Mouse (Mus musculus) lung, embryonic 16.5 days (tissue): Measurements from ENCODE around the gene Muc1. TPM values are rescaled to one million over a fixed set of nuclear protein-coding genes. Genes with fewer than 3 reads are reported as not detected.

Source experiments
- ATAC-seq: fragments of 200-750 bp; cut with Nextera tagmentation; 2 replicates; pipeline ENCODE4 v1.8.0; 2017; ENCODE audit warnings: low read depth, mild to moderate bottlenecking, moderate library complexity
- H3K27ac ChIP-seq: fragments of 300-500 bp; sonication (generic); 2 replicates; pipeline ENCODE4 v1.5.1; 2014; ENCODE audit warnings: mild to moderate bottlenecking, control low read depth, low read length
- H3K27me3 ChIP-seq: fragments of 300-500 bp; sonication (generic); 2 replicates; pipeline ENCODE4 v1.6.1; 2014; ENCODE audit warnings: low read depth, low read length, mixed read lengths; ENCODE audit not compliant: control insufficient read depth, insufficient read depth
- H3K36me3 ChIP-seq: fragments of 300-500 bp; sonication (generic); 2 replicates; pipeline ENCODE4 v1.6.1; 2014; ENCODE audit warnings: low read length; ENCODE audit not compliant: control insufficient read depth, insufficient read depth
- H3K4me1 ChIP-seq: fragments of 300-500 bp; sonication (generic); replicated peaks from 2 replicates; pipeline ENCODE4 v1.6.1; 2014; ENCODE audit warnings: low read length, mixed read lengths; ENCODE audit not compliant: control insufficient read depth, insufficient read depth
- H3K4me2 ChIP-seq: fragments of 300-500 bp; sonication (generic); 2 replicates; pipeline ENCODE4 v1.6.1; 2014; ENCODE audit warnings: low read depth, low read length, control low read depth
- H3K4me3 ChIP-seq: fragments of 300-500 bp; sonication (generic); 2 replicates; pipeline ENCODE4 v1.5.1; 2014; ENCODE audit warnings: mild to moderate bottlenecking, low read length, control low read depth
- H3K9ac ChIP-seq: fragments of 300-500 bp; sonication (generic); 2 replicates; pipeline ENCODE4 v1.6.1; 2014; ENCODE audit warnings: low read length, control low read depth
- H3K9me3 ChIP-seq: fragments of 300-500 bp; sonication (generic); 2 replicates; pipeline ENCODE4 v1.6.1; 2016; ENCODE audit warnings: low read length; ENCODE audit not compliant: control insufficient read depth
- WGBS: fragments of 180-500 bp; shearing (Covaris S2); extraction: QIAGEN DNeasy Blood & Tissue Kit; methylation state at CpG from one replicate; pipeline ENCODE4 v1.1.7; 2014; 5-methylcytosine and 5-hydroxymethylcytosine counted together
- polyA plus RNA-seq: library from polyadenylated mRNA; unstranded; fragments of >200 nt; fragmentation: Nextera tagmentation; extraction: Ambion mirVana; gene quantifications from 2 replicates; pipeline ENCODE4 v1.2.1, GENCODE M21; 2015

The Muc1 gene
- polyA plus RNA-seq, 1 experiment from 2014 or later = 151 TPM

GRCm38 (mm10) chr3:89228180-89228549 lies 692 bp upstream of the Muc1 start:
- H3K4me1 ChIP-seq = peaks cover 21% of the 10 kb centered on the region
- H3K27me3 ChIP-seq = no peaks in the 10 kb centered on the region
- H3K9ac ChIP-seq = peak overlapping the region; percentile 68
- H3K4me3 ChIP-seq = peak overlapping the region; percentile 53
- under 1% methylated on average over 20 of the region's 20 CpGs for WGBS
- no peaks in the 10 kb centered on the region for H3K9me3 ChIP-seq
- ATAC-seq = peak; percentile 37
- peak overlapping the region; percentile 91 for H3K27ac ChIP-seq
- H3K4me2 ChIP-seq = peak overlapping the region; percentile 83
- H3K36me3 ChIP-seq = peaks cover 4% of the 10 kb centered on the region; the same call in 1 of the 2 replicates

GRCm38 (mm10) chr3:89229276-89229675 lies 419 bp downstream of the Muc1 start:
- Histone ChIP-seq H3K4me3 (peak overlapping the region; percentile 53), H3K27ac (peak overlapping the region; percentile 91), H3K9ac (peak overlapping the region; percentile 54), H3K4me1 (peaks cover 32% of the 10 kb centered on the region), H3K27me3 (no peaks in the 10 kb centered on the region), H3K4me2 (peak overlapping the region; percentile 83), H3K9me3 (no peaks in the 10 kb centered on the region), H3K36me3 (no peaks in the 10 kb centered on the region)
- 26% methylated on average over 4 of the region's 4 CpGs for WGBS
- ATAC-seq = no peak

GRCm38 (mm10) chr3:89230561-89230960 lies 1.7 kb downstream of the Muc1 start:
- ATAC-seq = no peak
- H3K27ac ChIP-seq = no peak overlapping the region
- no peaks in the 10 kb centered on the region for H3K27me3 ChIP-seq

GRCm38 (mm10) chr3:89231345-89231744 lies 2.5 kb downstream of the Muc1 start:
- H3K27ac ChIP-seq = peak overlapping the region; percentile 97
- WGBS = 43% methylated on average over 7 of the region's 7 CpGs
- H3K9me3 ChIP-seq = no peaks in the 10 kb centered on the region
- no peaks in the 10 kb centered on the region for H3K36me3 ChIP-seq
- H3K9ac ChIP-seq = peak overlapping the region; percentile 58
- peak overlapping the region; percentile 53 for H3K4me3 ChIP-seq
- no peaks in the 10 kb centered on the region for H3K27me3 ChIP-seq
- H3K4me1 ChIP-seq = peaks cover 31% of the 10 kb centered on the region
- no peak for ATAC-seq
- peak overlapping the region; percentile 83 for H3K4me2 ChIP-seq

More at GRCm38 (mm10) chr3:89230561-89230960, 1.7 kb downstream of the Muc1 start:
- no peaks in the 10 kb centered on the region for H3K9me3 ChIP-seq
- no peak overlapping the region; the same call in 1 of the 2 replicates for H3K9ac ChIP-seq
- no peaks in the 10 kb centered on the region for H3K36me3 ChIP-seq
- 64% methylated on average over 2 of the region's 2 CpGs for WGBS
- H3K4me1 ChIP-seq = peaks cover 31% of the 10 kb centered on the region
- H3K4me2 ChIP-seq = peak overlapping the region; percentile 83
- peak overlapping the region; percentile 53 for H3K4me3 ChIP-seq

- Histone ChIP-seq H3K27me3 (no peaks in the 10 kb centered on the region), H3K27ac (peak overlapping the region; percentile 97)
Observed at GRCm38 (mm10) chr3:89231772-89232275, 3.0 kb downstream of the Muc1 start.

GRCm38 (mm10) chr3:89232614-89233013 lies 3.8 kb downstream of the Muc1 start:
- ATAC-seq = peak; percentile 8; the same call in 1 of the 2 replicates
- 35% methylated on average over 6 of the region's 6 CpGs for WGBS
- no peaks in the 10 kb centered on the region for H3K9me3 ChIP-seq
- peaks cover 2% of the 10 kb centered on the region; the same call in 1 of the 2 replicates for H3K36me3 ChIP-seq
- H3K9ac ChIP-seq = peak overlapping the region; percentile 55
- peak overlapping the region; percentile 53 for H3K4me3 ChIP-seq
- H3K27me3 ChIP-seq = no peaks in the 10 kb centered on the region
- H3K4me2 ChIP-seq = peak overlapping the region; percentile 83
- peak overlapping the region; percentile 97 for H3K27ac ChIP-seq
- peaks cover 22% of the 10 kb centered on the region for H3K4me1 ChIP-seq

More at GRCm38 (mm10) chr3:89231772-89232275, 3.0 kb downstream of the Muc1 start:
- Histone ChIP-seq H3K9me3 (no peaks in the 10 kb centered on the region), H3K4me2 (peak overlapping the region; percentile 83), H3K9ac (peak overlapping the region; percentile 58), H3K4me3 (peak overlapping the region; percentile 53), H3K36me3 (no peaks in the 10 kb centered on the region), H3K4me1 (peaks cover 26% of the 10 kb centered on the region)
- 64% methylated on average over 16 of the region's 16 CpGs for WGBS
- no peak for ATAC-seq

GRCm38 (mm10) chr3:89233562-89234110 lies 4.8 kb downstream of the Muc1 start:
- Histone ChIP-seq H3K4me2 (peak overlapping the region; percentile 49), H3K27ac (peak overlapping the region; percentile 97), H3K9ac (peak overlapping the region; percentile 55), H3K36me3 (peaks cover 3% of the 10 kb centered on the region; the same call in 1 of the 2 replicates), H3K9me3 (no peaks in the 10 kb centered on the region), H3K4me1 (peaks cover 21% of the 10 kb centered on the region), H3K27me3 (no peaks in the 10 kb centered on the region), H3K4me3 (peak overlapping the region; percentile 13; the same call in 1 of the 2 replicates)
- ATAC-seq = peak; percentile 78
- WGBS = 41% methylated on average over 14 of the region's 14 CpGs

DNA sequence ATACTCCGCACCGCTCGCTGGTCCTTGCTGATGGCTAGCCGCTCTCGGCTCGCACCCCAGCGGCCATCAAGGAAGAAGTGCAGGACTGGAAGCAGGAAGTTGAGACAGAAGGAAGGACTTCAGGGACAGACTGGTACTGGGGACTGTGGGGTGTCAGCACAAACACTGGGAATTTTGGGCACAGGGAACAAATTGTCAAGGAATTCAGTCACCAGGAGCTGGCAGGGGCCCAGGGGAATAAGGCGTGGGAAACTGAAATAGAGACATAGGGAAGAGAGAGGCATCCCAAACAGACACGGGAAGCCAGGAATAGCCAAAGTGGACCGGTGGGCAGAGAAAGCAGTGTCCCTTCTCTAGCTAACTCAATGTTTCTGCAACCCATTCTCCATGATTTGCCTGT lies 7.7 kb downstream of the Muc1 start:
- Histone ChIP-seq H3K27ac (no peak overlapping the region), H3K9ac (no peak overlapping the region), H3K9me3 (no peaks in the 10 kb centered on the region), H3K36me3 (peaks cover 3% of the 10 kb centered on the region; the same call in 1 of the 2 replicates), H3K4me2 (no peak overlapping the region), H3K4me1 (peaks cover 23% of the 10 kb centered on the region), H3K4me3 (no peak overlapping the region), H3K27me3 (no peaks in the 10 kb centered on the region)
- WGBS = 84% methylated on average over 10 of the region's 10 CpGs
- no peak for ATAC-seq

- peaks cover 3% of the 10 kb centered on the region; the same call in 1 of the 2 replicates for H3K36me3 ChIP-seq
- H3K9me3 ChIP-seq = no peaks in the 10 kb centered on the region
- no peak for ATAC-seq
- peaks cover 23% of the 10 kb centered on the region for H3K4me1 ChIP-seq
- WGBS = 87% methylated on average over 21 of the region's 21 CpGs
- no peak overlapping the region; the same call in 1 of the 2 replicates for H3K27ac ChIP-seq
- H3K4me2 ChIP-seq = no peak overlapping the region
- H3K27me3 ChIP-seq = no peaks in the 10 kb centered on the region
- H3K4me3 ChIP-seq = no peak overlapping the region
- H3K9ac ChIP-seq = no peak overlapping the region
Observed at GRCm38 (mm10) chr3:89237682-89238081, 8.8 kb downstream of the Muc1 start.
